Mouse (Mus musculus) kidney, adult 2 months (tissue): ENCODE measurements around the gene Lrba.

Experiments
- CTCF ChIP-seq: fragments of 200-500 bp; conservative IDR thresholded peaks from 2 replicates; pipeline ENCODE4 v1.5.1; 2011; ENCODE audit warnings: low read depth, mild to moderate bottlenecking, control low read depth, low read length, moderate library complexity, mixed read lengths; ENCODE audit not compliant: insufficient read depth, insufficient read length
- POLR2A ChIP-seq: fragments of 200-500 bp; IDR thresholded peaks from one replicate; pipeline ENCODE4 v1.6.1; 2011; ENCODE audit warnings: low read depth, low read length, control low read depth

DNA sequence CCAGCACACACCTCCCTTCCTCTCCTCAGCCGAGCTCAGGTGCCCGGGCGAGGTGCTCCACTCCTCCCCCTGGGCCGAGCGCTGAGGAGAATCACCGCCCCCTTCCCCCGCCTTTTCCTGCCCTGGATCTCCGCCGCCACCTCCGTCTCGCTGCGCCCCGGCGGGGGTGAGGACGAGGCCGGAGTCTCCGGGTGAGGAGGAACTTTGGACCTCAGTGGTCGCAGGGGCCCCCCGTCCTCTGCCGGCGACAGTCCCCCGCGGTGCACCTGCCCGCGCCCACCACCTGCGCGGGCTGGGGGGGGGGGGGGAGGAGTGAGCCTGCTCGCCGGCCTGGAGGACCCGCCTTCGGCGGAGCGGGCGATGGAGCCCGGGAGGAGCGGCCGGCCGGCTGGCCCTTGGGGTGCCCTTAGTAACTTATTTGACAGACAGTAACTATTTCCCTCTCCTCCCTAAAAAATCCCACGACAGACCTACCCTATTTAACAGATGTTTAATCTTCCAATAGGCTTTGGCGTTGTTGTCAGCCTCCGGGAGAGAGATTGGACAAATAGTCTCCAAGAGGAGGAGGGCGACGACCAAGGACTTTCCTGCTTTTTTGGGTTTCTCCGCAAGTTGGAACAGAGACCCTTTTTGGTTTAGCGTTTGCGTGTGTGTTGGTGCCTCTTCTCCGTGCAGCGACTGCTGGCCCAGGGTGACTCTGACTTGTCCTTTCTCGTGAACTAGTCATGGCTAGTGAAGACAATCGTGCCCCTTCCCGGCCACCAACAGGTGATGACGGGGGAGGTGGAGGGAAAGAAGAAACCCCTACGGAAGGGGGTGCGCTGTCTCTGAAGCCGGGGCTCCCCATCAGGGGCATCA lies at the start of gene Lrba:
- TF ChIP-seq CTCF (no peak), POLR2A (no peak)
